Mouse (Mus musculus) limb, embryonic 10.5 days (tissue): ENCODE results near the gene Fibin. TPM values are rescaled to one million over a fixed set of nuclear protein-coding genes. Genes with fewer than 3 reads are reported as not detected.

Source experiments
- polyA plus RNA-seq: library from polyadenylated mRNA; unstranded; fragments of >200 nt; fragmentation: Nextera tagmentation; extraction: Ambion mirVana; gene quantifications from 2 replicates; pipeline ENCODE4 v1.2.1, GENCODE M21; 2016

The Fibin gene
- polyA plus RNA-seq, 1 experiment from 2014 or later: 46.5 TPM

Other genes with a start within 250 kb of the Fibin start
- 0.19 TPM in 1 of 2 replicates, not detected in the other for gene Bbox1, start 48.6 kb downstream of the Fibin start, polyA plus RNA-seq
- gene Slc5a12, start 234.1 kb upstream of the Fibin start, polyA plus RNA-seq: 0.06 TPM in 2 replicates